Mouse (Mus musculus): ENCODE data around the gene Fut9. TPM values are rescaled to one million over a fixed set of nuclear protein-coding genes. Genes with fewer than 3 reads are reported as not detected.

Fut9 gene
- 10 to 100 TPM; 45.8 to 58.9 (median 51.9) TPM for total RNA-seq (2022)

DNA sequence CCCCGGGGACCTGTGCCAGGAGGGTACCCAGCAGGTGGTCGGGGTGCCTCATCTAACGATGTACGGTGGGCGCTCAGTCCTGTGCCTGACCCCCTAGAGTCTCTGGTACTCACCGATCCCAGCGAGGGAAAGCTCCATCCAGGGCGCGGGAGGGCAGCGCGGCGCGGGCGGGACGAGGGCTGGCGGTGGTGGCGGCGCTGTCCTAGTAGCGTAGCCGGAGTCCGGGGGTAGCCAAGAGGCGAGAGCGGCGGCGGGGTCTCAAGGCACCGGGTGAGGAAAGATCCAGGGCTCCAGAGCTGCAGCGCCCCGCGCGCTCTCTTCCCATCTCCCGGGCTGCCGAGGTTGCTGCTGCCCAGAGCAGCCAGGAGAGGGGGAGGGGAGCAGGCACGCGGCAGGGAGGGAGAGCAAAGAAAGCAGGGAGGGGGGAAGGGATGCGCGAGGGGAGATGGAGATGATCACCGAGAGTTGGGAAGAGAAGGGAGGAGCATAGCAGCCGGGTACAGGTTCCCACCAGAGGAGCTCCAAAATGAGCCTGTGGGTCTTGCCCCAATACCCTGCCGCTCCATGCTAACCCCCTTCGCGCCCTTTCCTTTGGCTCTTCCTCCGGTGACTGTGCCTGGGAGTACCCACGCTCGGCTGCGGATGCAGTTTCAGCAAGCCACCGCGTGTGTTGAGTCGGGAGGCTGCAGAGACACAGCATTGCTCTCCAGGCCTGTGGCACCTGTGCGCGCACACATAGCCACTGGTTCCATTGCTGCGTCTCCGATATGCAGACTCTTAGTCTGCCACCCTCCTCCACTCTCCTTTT lies at the start of gene Fut9:
Gene Fut9, minus strand, starts transcription at position 769 of the 808 bp plus-strand sequence.
- DNase-seq (ENCODE audit: low spot score in 2 of 2): peak; percentile 69 to 80

DNA sequence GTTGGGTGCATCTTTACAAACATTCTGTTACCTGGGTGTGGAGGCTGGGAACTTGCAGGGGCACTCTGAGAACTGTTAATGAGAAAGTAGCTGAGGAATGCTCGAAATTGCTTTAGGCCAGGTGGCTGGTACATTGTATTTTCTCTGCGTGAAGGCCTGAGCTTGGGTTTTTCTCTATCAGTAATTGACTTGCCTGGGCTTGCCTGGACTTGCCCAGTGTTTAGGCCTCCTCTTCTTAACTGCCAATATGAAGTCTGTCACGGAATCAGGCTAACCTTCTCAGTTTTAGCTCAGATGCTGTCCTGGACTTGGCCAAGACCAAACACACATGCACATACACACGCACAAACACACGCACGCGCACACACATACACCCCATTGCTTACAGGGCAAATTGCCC lies 15.7 kb upstream of the Fut9 start:
- DNase-seq (ENCODE audit: low spot score in 2 of 2): no peak

DNA sequence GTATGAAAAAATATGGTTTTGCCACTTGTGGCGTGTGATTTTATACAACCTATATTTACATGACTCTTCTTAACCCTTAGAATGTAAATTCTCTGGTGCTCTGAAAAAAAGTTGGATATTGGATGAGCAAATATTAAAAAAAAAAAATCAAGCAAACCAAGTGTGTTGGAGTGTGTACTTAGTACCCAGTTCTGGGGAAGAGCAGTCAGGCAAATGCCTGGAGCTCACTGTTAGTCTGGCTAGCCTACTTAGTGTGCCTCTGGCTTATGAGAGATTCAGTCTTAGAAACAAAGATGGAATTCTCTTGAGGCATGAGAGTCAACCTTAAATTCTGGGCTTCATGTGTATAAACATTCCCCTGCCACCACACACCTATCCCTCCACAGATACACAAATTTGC lies 13.3 kb upstream of the Fut9 start:
- DNase-seq (ENCODE audit: low spot score in 2 of 2): no peak

DNA sequence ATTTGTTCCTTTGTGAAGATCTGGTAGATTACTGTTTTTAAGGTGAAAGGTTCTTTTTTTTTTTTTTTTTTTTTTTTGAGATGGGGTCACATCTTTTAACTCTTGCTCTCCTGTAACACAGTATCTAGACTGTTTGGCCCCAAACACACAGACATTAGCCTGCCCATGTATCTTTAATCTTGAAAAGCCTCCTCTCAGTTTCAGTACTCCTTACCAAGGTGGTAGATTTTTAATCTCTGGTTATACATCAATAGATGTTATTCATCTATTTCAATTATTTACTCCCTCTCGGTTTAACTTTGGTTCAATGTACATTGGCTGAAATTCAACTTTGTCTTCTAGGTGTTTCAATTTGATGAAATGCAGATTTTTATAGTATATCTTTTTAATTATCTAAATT lies 10.0 kb upstream of the Fut9 start:
- no peak for DNase-seq (ENCODE audit: low spot score in 2 of 2)

DNA sequence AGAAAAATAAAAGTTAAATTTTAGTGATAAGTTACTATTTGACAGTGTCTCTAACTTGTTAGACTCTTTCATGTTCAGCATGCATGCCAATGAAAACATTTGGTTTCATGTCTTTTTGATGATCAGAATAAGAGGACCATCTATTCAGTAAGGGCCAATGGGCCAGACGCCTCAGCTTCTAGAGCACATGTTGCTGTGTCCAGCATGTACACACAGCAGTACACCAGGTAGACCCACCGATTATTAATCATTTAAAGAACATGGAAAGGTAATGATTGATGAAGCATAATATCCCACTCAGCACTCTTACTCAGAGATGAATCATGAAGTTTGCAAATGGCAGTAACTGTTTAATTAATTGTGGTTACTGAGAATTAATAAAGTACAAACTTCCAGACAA lies 1.7 kb upstream of the Fut9 start:
- DNase-seq (ENCODE audit: low spot score in 2 of 2): no peak

DNA sequence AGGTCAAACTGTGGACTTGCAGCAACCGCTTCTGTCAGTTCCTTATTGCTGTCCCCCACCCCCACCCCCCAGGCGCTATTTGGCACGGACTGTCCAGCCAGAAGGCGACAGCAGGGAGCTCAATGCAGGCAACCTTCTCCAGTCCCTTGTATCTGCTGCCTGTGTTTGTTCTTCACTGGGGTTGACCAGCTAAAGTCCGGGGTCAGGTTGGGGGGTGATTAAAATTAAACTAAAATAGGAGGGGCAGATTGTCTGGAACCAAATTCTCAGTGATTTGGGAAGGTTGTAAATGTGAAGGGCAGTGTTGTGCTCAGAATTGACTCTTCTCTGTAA lies 206 bp upstream of the Fut9 start:
- DNase-seq (ENCODE audit: low spot score in 2 of 2): no peak

DNA sequence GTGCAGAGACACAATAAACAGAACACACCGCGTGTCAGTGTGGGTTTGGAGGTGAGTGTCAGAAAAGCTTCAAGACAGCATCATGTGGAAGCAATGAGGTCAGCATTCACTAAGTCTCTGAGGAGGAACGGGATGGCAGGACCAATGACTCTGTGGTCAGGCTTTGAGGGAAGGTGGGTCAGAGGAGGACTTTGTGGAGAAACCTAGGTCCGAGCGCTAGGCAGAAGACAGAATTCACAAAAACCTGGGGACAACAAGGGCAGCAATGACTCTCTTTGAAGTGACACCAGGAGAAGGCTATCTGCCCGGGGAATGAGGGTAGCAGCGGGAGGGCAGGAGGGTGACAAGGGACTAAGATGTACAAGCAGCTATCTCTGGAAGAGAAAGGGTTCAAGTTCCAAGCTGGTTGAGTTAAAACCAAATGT lies 981 bp downstream of the Fut9 start:
- peak; percentile 11 to 15 for DNase-seq (ENCODE audit: low spot score in 2 of 2)

DNA sequence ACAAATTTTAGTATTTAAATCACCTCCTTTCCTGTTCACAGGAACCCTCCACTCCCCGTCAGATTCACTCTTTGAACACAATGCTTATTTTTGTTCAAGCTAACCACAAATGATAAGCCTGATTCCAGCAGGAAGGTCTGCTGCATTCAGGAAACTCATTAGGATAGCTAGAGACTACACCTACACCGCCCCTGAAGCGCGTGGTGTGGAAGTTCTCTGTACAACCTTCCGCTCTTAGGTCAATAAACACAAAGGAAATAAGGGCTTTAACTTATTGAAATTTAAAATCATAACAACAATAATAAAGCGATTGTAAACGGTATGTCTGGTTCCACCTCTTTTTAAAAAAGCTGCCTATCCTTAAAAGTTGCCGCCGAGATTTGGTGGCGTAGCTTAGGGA lies 1.6 kb downstream of the Fut9 start:
- no peak for DNase-seq (ENCODE audit: low spot score in 2 of 2)

DNA sequence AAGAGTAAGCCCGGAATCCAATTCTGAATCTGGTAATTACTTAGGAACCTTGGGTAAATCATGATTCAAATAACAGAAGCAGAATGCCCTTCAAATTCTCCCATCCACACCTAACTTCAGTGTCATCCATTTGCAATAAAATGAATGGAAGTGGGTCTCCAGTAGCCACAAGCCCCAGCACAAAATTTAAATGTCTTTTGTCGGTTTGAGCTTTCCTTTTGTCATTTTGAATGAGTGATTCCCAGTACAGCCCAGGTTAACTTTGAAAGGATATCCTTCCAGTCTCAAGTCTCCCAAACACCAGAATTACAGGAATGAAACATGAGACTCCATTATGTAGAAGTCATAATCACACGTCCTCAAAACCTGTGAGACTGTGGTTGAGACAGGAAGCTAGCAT lies 3.9 kb downstream of the Fut9 start:
- DNase-seq (ENCODE audit: low spot score in 2 of 2): no peak

DNA sequence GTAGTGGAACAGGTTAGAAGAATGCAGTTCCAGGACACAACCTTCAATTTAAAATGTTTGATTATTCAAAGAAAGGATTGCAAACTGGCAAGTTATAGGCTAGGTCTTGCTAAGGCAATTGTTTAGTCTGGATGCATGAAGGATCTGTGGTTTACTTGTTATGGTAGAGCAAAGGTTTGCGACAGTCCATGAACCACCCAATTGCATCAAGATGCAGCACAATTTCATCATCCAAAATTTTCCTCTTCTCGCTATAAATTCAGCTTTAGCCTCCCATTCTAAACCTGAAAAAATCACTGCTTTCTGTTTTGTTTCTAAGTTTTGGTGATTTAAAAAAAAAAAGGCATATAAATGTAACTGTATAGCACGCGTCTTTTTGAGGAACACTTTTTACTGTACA lies 14.8 kb downstream of the Fut9 start:
- DNase-seq (ENCODE audit: low spot score in 2 of 2): no peak

DNA sequence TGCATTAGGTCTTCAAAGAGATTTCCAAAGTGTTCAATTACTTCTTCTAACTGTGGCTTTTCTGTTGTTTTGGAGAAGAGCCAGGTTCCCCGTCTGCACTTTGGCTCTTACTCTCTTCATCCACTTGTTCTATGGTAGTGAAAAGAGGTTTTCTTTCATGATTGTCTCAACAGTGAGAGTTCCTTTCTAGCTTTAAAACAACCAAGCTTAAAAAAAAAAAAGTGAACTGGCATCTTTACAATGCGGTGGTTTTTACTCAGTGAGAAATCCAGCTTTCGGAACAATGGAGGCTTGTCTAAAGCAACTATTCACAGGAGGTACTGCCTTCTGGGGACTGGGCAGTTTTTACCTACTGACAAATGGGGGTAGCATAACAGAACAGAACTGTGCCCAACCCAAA lies 31.4 kb downstream of the Fut9 start:
- no peak for DNase-seq (ENCODE audit: low spot score in 2 of 2)

DNA sequence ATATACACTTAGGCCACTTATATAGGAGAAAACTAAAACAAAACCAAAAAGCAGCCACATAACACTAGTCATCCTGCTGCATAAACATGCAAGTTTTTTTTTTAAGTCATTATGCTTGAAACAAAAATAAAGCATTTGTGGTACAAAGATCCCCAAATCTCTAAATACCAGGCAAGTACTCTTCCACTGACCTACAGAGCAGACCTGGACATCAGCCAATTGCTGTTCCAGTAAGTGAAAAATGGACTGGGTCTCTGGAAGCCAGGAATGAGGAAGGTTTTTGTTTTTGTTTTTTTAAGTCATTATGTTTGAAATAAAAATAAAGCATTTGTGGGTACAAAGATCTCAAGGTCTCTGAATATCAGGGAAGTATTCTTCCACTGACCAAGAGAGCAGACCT lies 37.0 kb downstream of the Fut9 start:
- DNase-seq (ENCODE audit: low spot score in 2 of 2): no peak

DNA sequence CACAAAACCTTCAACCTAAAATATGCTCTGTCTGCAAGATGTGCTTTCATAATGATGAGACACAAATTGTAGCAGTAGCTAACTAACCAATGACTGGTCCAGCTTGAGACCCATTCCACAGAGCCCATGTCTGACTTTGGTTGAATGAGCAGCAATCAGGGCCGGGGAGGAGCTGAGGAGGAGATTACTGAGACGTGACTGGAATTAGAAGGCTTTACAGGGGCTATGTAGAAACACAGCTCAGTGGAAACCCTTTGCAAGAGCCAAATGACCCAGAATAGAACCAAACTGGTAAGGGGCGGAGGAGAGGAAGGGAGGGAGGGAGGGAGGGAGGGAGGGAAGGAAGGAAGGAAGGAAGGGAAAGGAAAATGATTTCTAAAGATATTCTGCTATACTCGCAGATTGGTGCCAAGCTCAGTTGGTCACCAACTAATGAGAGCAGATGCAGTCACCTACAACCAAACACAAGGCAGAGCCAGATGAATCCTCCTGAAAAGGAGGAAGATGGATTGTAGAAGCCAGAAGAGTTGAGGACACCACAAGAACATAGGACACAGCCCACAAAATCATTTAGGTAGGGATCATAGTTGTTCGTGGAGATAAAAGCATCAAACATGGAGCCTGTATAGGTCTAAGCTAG lies 42.0 kb downstream of the Fut9 start:
- DNase-seq (ENCODE audit: low spot score in 2 of 2): no peak

DNA sequence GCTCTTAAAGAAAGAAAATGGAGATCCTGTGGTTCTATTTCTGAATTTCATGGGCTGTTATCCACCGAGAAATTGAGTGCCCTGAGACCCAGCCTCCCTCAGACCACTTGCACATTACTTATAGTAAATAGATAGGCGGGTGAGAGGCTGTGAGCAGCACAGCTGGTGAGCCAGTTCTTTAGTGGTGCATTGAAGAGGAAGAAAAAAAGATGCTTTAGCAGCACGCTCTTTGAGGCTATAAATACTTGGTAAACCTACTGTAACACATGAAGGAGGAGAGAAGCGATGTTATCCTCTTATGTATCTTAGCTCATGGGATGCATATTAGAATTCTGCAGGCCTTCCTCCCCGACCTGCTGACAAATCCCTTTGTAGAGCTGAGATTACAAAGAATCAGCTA lies 58.5 kb downstream of the Fut9 start:
- DNase-seq (ENCODE audit: low spot score in 2 of 2): no peak

DNA sequence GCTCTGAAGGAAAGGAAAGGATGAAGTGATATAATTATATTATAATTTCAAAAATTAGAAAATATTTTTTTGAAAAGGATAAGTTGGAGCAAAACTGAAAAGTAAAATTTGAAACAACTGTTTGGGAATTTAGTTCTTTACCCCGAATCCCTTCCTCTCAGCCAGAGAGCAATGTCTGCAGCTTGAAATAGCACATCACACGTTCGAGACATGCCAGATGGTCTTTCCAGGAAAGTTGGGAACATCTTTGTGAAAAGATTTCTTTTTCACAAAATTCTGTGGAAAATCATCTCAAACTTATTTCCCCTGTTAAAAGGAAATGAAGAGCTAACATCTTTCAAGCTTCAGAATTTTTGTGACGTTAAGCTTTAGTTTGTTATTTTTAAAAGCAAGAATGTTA lies 61.3 kb downstream of the Fut9 start:
- DNase-seq (ENCODE audit: low spot score in 2 of 2): no peak

DNA sequence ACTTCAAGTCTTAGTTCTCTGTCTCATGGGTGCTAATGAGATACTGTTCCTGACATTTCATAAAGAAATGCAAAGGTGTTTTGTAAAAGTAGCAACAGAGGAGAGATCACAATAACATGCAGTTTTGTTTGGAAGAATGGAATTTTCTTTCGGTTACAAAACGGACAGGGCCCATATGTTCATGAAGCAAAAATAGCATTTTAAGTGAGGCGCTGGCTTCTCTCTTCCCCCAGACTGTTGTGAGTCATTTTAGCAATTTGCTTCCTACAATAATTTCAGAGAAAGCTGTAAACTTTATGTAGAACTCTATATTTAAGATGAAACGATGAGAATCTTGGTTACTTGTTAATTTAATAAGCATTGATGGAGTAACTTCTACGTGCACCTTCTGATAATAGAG lies 78.5 kb downstream of the Fut9 start:
- DNase-seq (ENCODE audit: low spot score in 2 of 2): peak; percentile 14 to 18

DNA sequence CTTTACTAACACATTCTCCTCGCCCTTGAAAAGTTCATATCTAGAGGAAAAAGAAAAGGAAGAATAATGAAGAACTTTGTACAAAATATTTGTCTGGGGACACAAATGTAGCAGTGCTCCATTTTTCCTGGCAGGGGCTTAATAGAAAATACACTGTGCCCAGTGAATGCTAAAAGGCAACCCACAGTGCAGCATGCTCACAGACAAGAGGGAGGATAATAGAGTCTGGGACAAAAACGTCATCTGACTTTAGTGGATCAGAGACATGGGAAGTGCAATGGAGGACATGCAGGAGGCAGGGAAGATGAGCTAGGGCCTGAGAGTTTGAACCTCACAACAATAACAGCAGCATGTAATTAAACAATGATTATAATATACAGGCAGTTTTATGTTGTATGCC lies 86.1 kb downstream of the Fut9 start:
- DNase-seq (ENCODE audit: low spot score in 2 of 2): no peak

DNA sequence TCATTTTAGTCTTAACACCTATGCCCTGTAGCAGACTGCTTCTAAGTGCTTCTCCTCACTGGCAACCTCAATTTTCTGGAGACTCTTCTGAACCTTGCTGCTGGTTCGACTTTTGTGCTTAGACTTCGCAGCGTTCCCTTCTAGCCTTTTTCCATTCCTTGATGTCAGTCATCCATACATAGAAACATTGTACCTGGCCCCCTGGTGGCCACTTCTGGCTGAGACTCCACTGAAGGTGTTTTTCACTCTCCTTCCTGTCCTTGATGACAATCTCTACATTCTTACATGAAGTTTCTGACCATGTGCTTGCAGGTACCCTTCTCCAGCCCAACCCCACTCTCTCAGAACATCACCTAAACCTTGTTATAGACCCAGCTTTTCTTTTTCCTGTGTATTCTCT lies 115.1 kb downstream of the Fut9 start:
- no peak for DNase-seq (ENCODE audit: low spot score in 2 of 2)

DNA sequence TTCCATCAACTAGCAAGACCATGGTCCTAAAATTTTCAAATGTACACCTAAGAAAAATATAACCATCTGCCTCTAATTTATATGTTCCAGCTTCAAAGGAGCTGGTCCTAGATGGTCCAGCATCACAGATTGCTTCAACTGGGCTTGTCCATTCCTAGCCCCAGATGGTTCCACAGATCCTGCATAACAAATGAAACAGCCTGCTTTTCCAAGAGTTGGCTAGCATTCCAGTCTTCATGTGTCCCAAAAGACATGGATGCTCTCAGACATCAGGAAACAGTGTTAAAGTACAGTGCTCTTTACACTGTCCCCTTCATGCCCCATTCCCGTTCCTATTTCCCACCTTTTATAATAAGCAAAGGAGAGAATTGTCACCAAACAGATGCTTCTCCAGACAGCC lies 135.8 kb downstream of the Fut9 start:
- peak in 1 of 2 experiments; percentile 25 for DNase-seq (ENCODE audit: low spot score in 2 of 2)

DNA sequence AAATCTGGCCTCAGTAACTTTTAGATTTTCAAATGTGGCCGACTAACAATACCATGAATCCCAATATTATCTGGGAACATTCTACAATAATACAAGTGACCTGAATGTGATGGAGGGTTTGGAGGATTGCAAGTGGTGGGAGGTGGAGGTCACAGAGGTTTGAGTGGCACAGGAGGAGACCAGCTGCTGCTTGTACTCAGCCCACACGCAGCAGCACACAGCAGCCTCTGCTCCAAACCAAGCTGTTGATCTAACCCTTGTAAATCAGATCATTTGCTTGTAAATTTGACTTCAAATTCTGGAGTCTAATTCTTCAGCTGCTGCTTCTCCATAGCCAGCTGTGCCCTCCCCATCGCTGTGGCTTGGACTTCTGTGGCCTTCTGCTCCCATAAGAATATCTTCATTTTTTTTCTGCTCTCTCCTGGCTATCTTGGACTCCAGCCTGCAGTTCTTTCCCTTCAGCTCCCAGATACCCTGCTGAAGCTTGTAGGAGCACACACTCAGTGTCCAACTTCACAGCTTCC lies 138.8 kb downstream of the Fut9 start:
- DNase-seq (ENCODE audit: low spot score in 2 of 2): no peak

DNA sequence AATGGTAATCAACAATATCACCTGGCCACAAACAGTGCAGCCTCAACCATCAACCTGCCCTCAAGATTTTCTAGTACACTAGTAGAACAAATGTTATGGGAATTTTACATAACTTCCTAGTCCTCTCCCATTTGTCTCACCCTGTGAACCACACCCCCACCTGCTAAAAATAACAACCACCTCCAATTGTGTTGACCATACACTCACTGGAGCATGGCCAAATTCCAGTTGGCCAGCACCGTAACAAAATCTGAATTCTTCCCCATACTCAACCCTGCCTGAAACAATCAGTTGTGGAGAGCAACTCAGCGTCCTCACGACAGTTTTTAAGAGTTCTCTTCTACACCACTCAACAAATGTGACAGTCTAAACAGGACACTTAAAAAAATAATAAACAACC lies 141.3 kb downstream of the Fut9 start:
- no peak for DNase-seq (ENCODE audit: low spot score in 2 of 2)

DNA sequence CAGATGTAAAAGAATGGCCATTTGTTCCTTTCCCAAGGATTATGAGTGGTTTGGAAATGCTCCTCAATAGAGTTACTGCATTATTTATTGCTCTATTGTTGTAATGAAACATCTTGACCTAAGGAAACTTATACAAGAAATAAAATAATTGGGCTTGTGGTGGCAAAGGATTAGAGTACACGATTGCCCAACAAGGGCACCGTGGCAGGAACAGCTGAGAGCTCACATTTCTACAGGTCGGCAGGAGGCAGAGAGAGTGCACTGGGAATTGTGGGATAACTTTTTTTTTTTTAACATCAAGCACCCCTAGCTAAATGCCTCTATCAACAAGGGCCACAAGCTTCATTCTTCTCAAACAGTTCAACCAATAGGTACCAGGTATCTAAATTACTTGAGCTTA lies 148.1 kb downstream of the Fut9 start:
- DNase-seq (ENCODE audit: low spot score in 2 of 2): no peak

DNA sequence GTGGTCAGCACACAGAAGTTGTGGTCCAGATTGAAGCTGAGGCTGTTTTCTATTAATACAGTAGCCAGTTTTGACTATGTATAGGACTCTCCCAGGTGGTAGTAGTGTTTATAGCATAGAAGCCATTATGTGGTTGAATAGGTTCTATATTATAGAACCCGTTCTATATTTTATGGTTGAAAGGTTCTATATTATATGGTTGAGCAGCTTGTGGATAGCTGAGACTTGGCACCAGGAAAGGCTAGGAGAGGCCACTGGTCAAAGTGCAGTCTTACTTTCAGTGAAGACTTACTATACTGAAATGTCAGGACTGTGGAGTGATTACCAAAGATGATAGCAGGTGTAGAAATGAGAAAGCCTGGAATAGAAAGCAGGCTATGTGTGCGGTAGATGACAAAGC lies 151.9 kb downstream of the Fut9 start:
- no peak for DNase-seq (ENCODE audit: low spot score in 2 of 2)
